Mouse (Mus musculus) testis, adult 2 months (tissue): ENCODE measurements around the gene Dusp5.

ENCODE experiments used
- CTCF ChIP-seq: fragments of 200-500 bp; IDR thresholded peaks from 2 replicates; pipeline ENCODE4 v1.5.1; 2012; ENCODE audit warnings: low read depth, mild to moderate bottlenecking, inconsistent platforms, low read length, moderate library complexity; ENCODE audit not compliant: control insufficient read depth, insufficient read depth, insufficient replicate concordance
- POLR2A ChIP-seq: fragments of 200-500 bp; IDR thresholded peaks from 2 replicates; pipeline ENCODE4 v1.6.1; 2012; ENCODE audit warnings: low read depth, mild to moderate bottlenecking, inconsistent platforms, low read length, moderate library complexity; ENCODE audit not compliant: control insufficient read depth

- TF ChIP-seq CTCF (no peak), POLR2A (no peak)
These were observed 11.4 kb upstream of the Dusp5 start for GRCm38 (mm10) chr19:53517370-53518096.
